Mouse (Mus musculus) adrenal gland, postnatal 36 days (tissue): Measurements from ENCODE around the gene 4930519G04Rik. TPM values are rescaled to one million over a fixed set of nuclear protein-coding genes. Genes with fewer than 3 reads are reported as not detected.
"Not testable (repeated sequence)": the region's sequence is repeated elsewhere in the genome, so short reads cannot be mapped to it uniquely, and the experiment has no call there.

ENCODE experiments used
- DNase-seq, 2 experiments: peaks; one replicate each; pipeline ENCODE4 v3.0.0; 2021; ENCODE audit warnings: mixed read lengths in 1 of 2
- total RNA-seq, 2 experiments: library from RNA; stranded (reverse); gene quantifications; 2 replicates each; pipeline ENCODE4 v1.2.3; 2021

Gene 4930519G04Rik
- total RNA-seq, 2 experiments from 2014 or later, result not detected

- DNase-seq, result not testable (repeated sequence)
Observed at GRCm38 (mm10) chr5:114842155-114842554, 11.3 kb upstream of the 4930519G04Rik start.

GRCm38 (mm10) chr5:114842674-114843073 is 10.8 kb upstream of the 4930519G04Rik start:
- no peak for DNase-seq

GRCm38 (mm10) chr5:114844371-114844770 is 9.1 kb upstream of the 4930519G04Rik start:
- DNase-seq, result not testable (repeated sequence)

GRCm38 (mm10) chr5:114851565-114852236 is 1.8 kb upstream of the 4930519G04Rik start:
- DNase-seq, result no peak

- no peak for DNase-seq
Observed at GRCm38 (mm10) chr5:114858582-114858981, 5.1 kb downstream of the 4930519G04Rik start, which contains the start of gene Gm9936. Gene Gm9936 (minus strand): TSS chr5:114858682.

GRCm38 (mm10) chr5:114859253-114859652 is 5.8 kb downstream of the 4930519G04Rik start:
- peak; percentile 75 to 81 for DNase-seq

GRCm38 (mm10) chr5:114861730-114862129 is 8.3 kb downstream of the 4930519G04Rik start:
- DNase-seq, result peak in 1 of 2 experiments; percentile 13

- DNase-seq, result no peak
Observed at GRCm38 (mm10) chr5:114864813-114865212, 11.3 kb downstream of the 4930519G04Rik start.

- DNase-seq, result no peak
Observed at GRCm38 (mm10) chr5:114865279-114865678, 11.8 kb downstream of the 4930519G04Rik start.

- DNase-seq, result peak; percentile 40 to 43
Observed at GRCm38 (mm10) chr5:114875858-114876257, 22.4 kb downstream of the 4930519G04Rik start.

- no peak for DNase-seq
Observed at GRCm38 (mm10) chr5:114876331-114876730, 22.9 kb downstream of the 4930519G04Rik start.

- no peak for DNase-seq
Observed at GRCm38 (mm10) chr5:114877487-114877886, 24.0 kb downstream of the 4930519G04Rik start.

- no peak for DNase-seq
Observed at GRCm38 (mm10) chr5:114879399-114879798, 25.9 kb downstream of the 4930519G04Rik start.

GRCm38 (mm10) chr5:114882319-114882718 is 28.9 kb downstream of the 4930519G04Rik start:
- DNase-seq, result not testable (repeated sequence)

- no peak for DNase-seq
Observed at GRCm38 (mm10) chr5:114883022-114883421, 29.6 kb downstream of the 4930519G04Rik start.

GRCm38 (mm10) chr5:114886801-114887200 is 33.3 kb downstream of the 4930519G04Rik start:
- DNase-seq, result no peak

- DNase-seq, result no peak
Observed at GRCm38 (mm10) chr5:114888995-114889394, 35.5 kb downstream of the 4930519G04Rik start.

- DNase-seq, result no peak
Observed at GRCm38 (mm10) chr5:114895542-114895941, 42.1 kb downstream of the 4930519G04Rik start.

- peak in 1 of 2 experiments; percentile 26 for DNase-seq
Observed at GRCm38 (mm10) chr5:114896688-114897373, 43.4 kb downstream of the 4930519G04Rik start, which contains the start of gene Oasl2. Gene Oasl2 (plus strand): TSS chr5:114896936.

- peak; percentile 36 to 37 for DNase-seq
Observed at GRCm38 (mm10) chr5:114897374-114897793, 43.9 kb downstream of the 4930519G04Rik start.

- DNase-seq, result no peak
Observed at GRCm38 (mm10) chr5:114898857-114899256, 45.4 kb downstream of the 4930519G04Rik start.

GRCm38 (mm10) chr5:114902413-114902812 is 48.9 kb downstream of the 4930519G04Rik start:
- DNase-seq, result peak; percentile 45 to 59
